Mouse (Mus musculus) G1E (cell line): Measurements from ENCODE around the gene Dtx3.

Experiments used
- CTCF ChIP-seq: IDR thresholded peaks from 2 replicates; pipeline ENCODE4 v1.5.1; 2012; ENCODE audit warnings: low read depth, low read length, inconsistent platforms, mixed read lengths
- GATA1 ChIP-seq: IDR thresholded peaks from 2 replicates; pipeline ENCODE4 v1.6.1; 2012; ENCODE audit warnings: borderline replicate concordance, low read length, inconsistent platforms, mixed read lengths
- POLR2AphosphoS5 ChIP-seq: IDR thresholded peaks from 2 replicates; pipeline ENCODE4 v1.6.1; 2012; ENCODE audit warnings: low read depth, low read length, inconsistent platforms; ENCODE audit not compliant: insufficient replicate concordance
- TAL1 ChIP-seq: conservative IDR thresholded peaks from 2 replicates; pipeline ENCODE4 v1.6.1; 2012; ENCODE audit warnings: low read depth, low read length, inconsistent platforms, mixed read lengths

GRCm38 (mm10) chr10:127209928-127210570 is 14.5 kb upstream of the Dtx3 start:
- TF ChIP-seq CTCF, result no peak
- TF ChIP-seq GATA1, result no peak
- TF ChIP-seq TAL1, result no peak
- TF ChIP-seq POLR2AphosphoS5, result no peak
